Mouse (Mus musculus): ENCODE results near the gene Majin. TPM values are rescaled to one million over a fixed set of nuclear protein-coding genes. Genes with fewer than 3 reads are reported as not detected.

The Majin gene
- total and polyA plus RNA-seq, 3 experiments: not detected

- H3K36me3 ChIP-seq (replicated peaks in 1 of 2; ENCODE audit: control insufficient read depth in 1 of 2, insufficient read depth in 1 of 2, low read length in 1 of 2): no peaks in the 10 kb centered on the region
- H3K9ac ChIP-seq (ENCODE audit: insufficient read depth, low read depth): no peak overlapping the region
- no peak for DNase-seq (ENCODE audit: extremely low read depth)
- TF ChIP-seq UBTF (IDR thresholded peaks at IDR 0.05; ENCODE audit: low read depth, low read length): no peak
- no peak for TF ChIP-seq JUND (conservative IDR thresholded peaks at IDR 0.05; ENCODE audit: low read depth, low read length)
- no peak for TF ChIP-seq PAX5 (IDR thresholded peaks at IDR 0.05; ENCODE audit: low read length)
- peak; percentile 54 for TF ChIP-seq SMC3 (IDR thresholded peaks at IDR 0.05; ENCODE audit: low read depth, low read length)
- no peak for TF ChIP-seq MAZ (IDR thresholded peaks at IDR 0.05; ENCODE audit: low read depth, low read length)
- TF ChIP-seq ZMIZ1 (IDR thresholded peaks at IDR 0.05; ENCODE audit: low read depth, low read length): no peak
- TF ChIP-seq ZKSCAN1 (IDR thresholded peaks at IDR 0.05; ENCODE audit: borderline replicate concordance, low read depth, low read length): no peak
- no peak for TF ChIP-seq SIN3A (IDR thresholded peaks at IDR 0.05; ENCODE audit: low read length)
- no peak for TF ChIP-seq IRF4 (IDR thresholded peaks at IDR 0.05; ENCODE audit: low read depth, low read length)
- TF ChIP-seq MYC (IDR thresholded peaks at IDR 0.05; ENCODE audit: low read depth, low read length): peak; percentile 48; the same call in 1 of the 2 replicates
- TF ChIP-seq MAX (IDR thresholded peaks at IDR 0.05; ENCODE audit: low read length): peak; percentile 36; the same call in 1 of the 2 replicates
- TF ChIP-seq POLR2A (IDR thresholded peaks at IDR 0.05; ENCODE audit: low read depth, low read length): no peak
- TF ChIP-seq USF2 (conservative IDR thresholded peaks at IDR 0.05; ENCODE audit: low read depth, low read length): no peak
- no peak for TF ChIP-seq TBP (conservative IDR thresholded peaks at IDR 0.05; ENCODE audit: low read depth, low read length)
- no peak for TF ChIP-seq NELFE (IDR thresholded peaks at IDR 0.05; ENCODE audit: low read depth, low read length)
- no peak for TF ChIP-seq KAT2A (IDR thresholded peaks at IDR 0.05; ENCODE audit: insufficient replicate concordance, low read length)
- TF ChIP-seq MAFK (IDR thresholded peaks at IDR 0.05; ENCODE audit: insufficient replicate concordance, low read length): no peak
- TF ChIP-seq ETS1 (conservative IDR thresholded peaks at IDR 0.05; ENCODE audit: low read depth, low read length): no peak
- TF ChIP-seq CTCF (conservative IDR thresholded peaks at IDR 0.05 in 1 of 2, IDR thresholded peaks at IDR 0.05 in 1 of 2; ENCODE audit: low read depth in 2 of 2, low read length in 2 of 2): peak in 1 of 2 experiments; percentile 55; a peak in 2 of 4 replicates
- TF ChIP-seq TCF12 (IDR thresholded peaks at IDR 0.05; ENCODE audit: low read depth, low read length): no peak
- TF ChIP-seq RAD21 (IDR thresholded peaks at IDR 0.05; ENCODE audit: low read depth, low read length): peak; percentile 60
- TF ChIP-seq CHD1 (IDR thresholded peaks at IDR 0.05; ENCODE audit: low read depth, low read length): no peak
- no peak for TF ChIP-seq NRF1 (IDR thresholded peaks at IDR 0.05; ENCODE audit: low read depth, low read length)
- no peak for TF ChIP-seq HCFC1 (IDR thresholded peaks at IDR 0.05; ENCODE audit: low read depth, low read length)
- peak; percentile 12; the same call in 1 of the 2 replicates for TF ChIP-seq USF1 (IDR thresholded peaks at IDR 0.05; ENCODE audit: low read depth, low read length)
- no peak for TF ChIP-seq MEF2A (IDR thresholded peaks at IDR 0.05; ENCODE audit: borderline replicate concordance, low read depth, low read length)
- no peak for TF ChIP-seq POLR2AphosphoS2 (IDR thresholded peaks at IDR 0.05; ENCODE audit: low read depth, low read length)
- no peak for TF ChIP-seq BHLHE40 (IDR thresholded peaks at IDR 0.05; ENCODE audit: low read depth, low read length)
- TF ChIP-seq MXI1 (IDR thresholded peaks at IDR 0.05; ENCODE audit: low read depth, low read length): no peak
- no peak for TF ChIP-seq ELF1 (IDR thresholded peaks at IDR 0.05; ENCODE audit: low read depth, low read length)
- TF ChIP-seq EP300 (IDR thresholded peaks at IDR 0.05; ENCODE audit: low read length): no peak
- H3K4me3 ChIP-seq (replicated peaks in 1 of 3; ENCODE audit: low read depth in 2 of 3, low read length in 2 of 3, poor library complexity in 1 of 3): no peak overlapping the region
- in situ Hi-C loops (cut with MboI; ENCODE audit: low pct_ligation_motif_present, low pct_unique_long_range_greater_than_20kb, low sequenced_read_pairs) (no loop called here), dilution Hi-C loops (cut with MboI; ENCODE audit: extremely low pct_ligation_motif_present, extremely low pct_unique_long_range_greater_than_20kb, low sequenced_read_pairs) (no loop called here)
- H3K9me3 ChIP-seq (replicated peaks; ENCODE audit: low read length): peaks cover 2% of the 10 kb centered on the region
- no peaks in the 10 kb centered on the region for H3K79me2 ChIP-seq (replicated peaks; ENCODE audit: control insufficient read depth, extremely low read depth, insufficient read depth, poor library complexity, severe bottlenecking)
- H3K27ac ChIP-seq (ENCODE audit: insufficient read depth, low read depth): no peak overlapping the region
- H3K27me3 ChIP-seq (replicated peaks): peaks cover 20% of the 10 kb centered on the region
- no peak overlapping the region for H3K4me2 ChIP-seq (ENCODE audit: insufficient read depth, low read depth, poor library complexity, severe bottlenecking)
- H3K4me1 ChIP-seq (ENCODE audit: control insufficient read depth in 1 of 2, insufficient read depth in 2 of 2): peaks cover 6% of the 10 kb centered on the region in 2 experiments
Observed at GRCm38 (mm10) chr19:6144842-6145241, 39.3 kb upstream of the Majin start.

Measured in CH12.LX (cell line).